Mouse (Mus musculus) gastrocnemius, postnatal 4 days (tissue): ENCODE measurements around the gene Ap2a1. TPM values are rescaled to one million over a fixed set of nuclear protein-coding genes. Genes with fewer than 3 reads are reported as not detected.

ENCODE experiments used
- DNase-seq, 2 experiments: peaks; one replicate each; pipeline ENCODE4 v3.0.0; 2021 to 2022; ENCODE audit warnings: low spot score in 2 of 2, mixed read lengths in 2 of 2
- total RNA-seq, 2 experiments: library from RNA; stranded (reverse); gene quantifications; 2 replicates each; pipeline ENCODE4 v1.2.3; 2021

The Ap2a1 gene
- total RNA-seq, 2 experiments from 2014 or later, result 84.8 to 88.9 TPM

GRCm38 (mm10) chr7:44954091-44954885, 25.0 kb upstream of the Ap2a1 start:
- peak in 1 of 2 experiments; percentile 8 for DNase-seq

GRCm38 (mm10) chr7:44953561-44953960, 24.3 kb upstream of the Ap2a1 start:
- peak in 1 of 2 experiments; percentile 9 for DNase-seq

- DNase-seq, result peak; percentile 66 to 90
Measured at GRCm38 (mm10) chr7:44952611-44953306, 23.5 kb upstream of the Ap2a1 start.

- DNase-seq, result peak in 1 of 2 experiments; percentile 51
Measured at GRCm38 (mm10) chr7:44951960-44952359, 22.7 kb upstream of the Ap2a1 start.

GRCm38 (mm10) chr7:44949922-44950321, 20.6 kb upstream of the Ap2a1 start:
- DNase-seq, result no peak

GRCm38 (mm10) chr7:44942904-44943303, 13.6 kb upstream of the Ap2a1 start, which contains the start of gene Tsks:
TSS of gene Tsks (plus strand) at chr7:44943204.
- no peak for DNase-seq

- DNase-seq, result no peak
Measured at GRCm38 (mm10) chr7:44938680-44939079, 9.4 kb upstream of the Ap2a1 start.

GRCm38 (mm10) chr7:44928570-44928969, 726 bp downstream of the Ap2a1 start:
- no peak for DNase-seq

GRCm38 (mm10) chr7:44925468-44925867, 3.8 kb downstream of the Ap2a1 start:
- no peak for DNase-seq

- DNase-seq, result no peak
Measured at GRCm38 (mm10) chr7:44922530-44922929, 6.8 kb downstream of the Ap2a1 start.

GRCm38 (mm10) chr7:44919127-44919526, 10.2 kb downstream of the Ap2a1 start:
- DNase-seq, result no peak

- DNase-seq, result no peak
Measured at GRCm38 (mm10) chr7:44918219-44918618, 11.1 kb downstream of the Ap2a1 start.

- no peak for DNase-seq
Measured at GRCm38 (mm10) chr7:44916881-44917280, 12.4 kb downstream of the Ap2a1 start.

GRCm38 (mm10) chr7:44916191-44916590, 13.1 kb downstream of the Ap2a1 start:
- DNase-seq, result no peak

GRCm38 (mm10) chr7:44915314-44915713, 14.0 kb downstream of the Ap2a1 start:
- DNase-seq, result no peak

GRCm38 (mm10) chr7:44914396-44914795, 14.9 kb downstream of the Ap2a1 start:
- no peak for DNase-seq

GRCm38 (mm10) chr7:44908706-44909476, 20.4 kb downstream of the Ap2a1 start:
- DNase-seq, result peak in 1 of 2 experiments; percentile 6

- DNase-seq, result no peak
Measured at GRCm38 (mm10) chr7:44905430-44905829, 23.9 kb downstream of the Ap2a1 start.

GRCm38 (mm10) chr7:44901230-44901722, 28.0 kb downstream of the Ap2a1 start:
- DNase-seq, result no peak

- no peak for DNase-seq
Measured at GRCm38 (mm10) chr7:44900632-44901031, 28.7 kb downstream of the Ap2a1 start.

- no peak for DNase-seq
Measured at GRCm38 (mm10) chr7:44898607-44899006, 30.7 kb downstream of the Ap2a1 start.
